Mouse (Mus musculus): ENCODE measurements around the gene Acadm. TPM values are rescaled to one million over a fixed set of nuclear protein-coding genes. Genes with fewer than 3 reads are reported as not detected.

Gene Acadm
- 46.8 and 52.7 TPM in 2 replicates for polyA plus RNA-seq (2014; fragmentation: Nextera tagmentation; extraction: Ambion mirVana)

DNA sequence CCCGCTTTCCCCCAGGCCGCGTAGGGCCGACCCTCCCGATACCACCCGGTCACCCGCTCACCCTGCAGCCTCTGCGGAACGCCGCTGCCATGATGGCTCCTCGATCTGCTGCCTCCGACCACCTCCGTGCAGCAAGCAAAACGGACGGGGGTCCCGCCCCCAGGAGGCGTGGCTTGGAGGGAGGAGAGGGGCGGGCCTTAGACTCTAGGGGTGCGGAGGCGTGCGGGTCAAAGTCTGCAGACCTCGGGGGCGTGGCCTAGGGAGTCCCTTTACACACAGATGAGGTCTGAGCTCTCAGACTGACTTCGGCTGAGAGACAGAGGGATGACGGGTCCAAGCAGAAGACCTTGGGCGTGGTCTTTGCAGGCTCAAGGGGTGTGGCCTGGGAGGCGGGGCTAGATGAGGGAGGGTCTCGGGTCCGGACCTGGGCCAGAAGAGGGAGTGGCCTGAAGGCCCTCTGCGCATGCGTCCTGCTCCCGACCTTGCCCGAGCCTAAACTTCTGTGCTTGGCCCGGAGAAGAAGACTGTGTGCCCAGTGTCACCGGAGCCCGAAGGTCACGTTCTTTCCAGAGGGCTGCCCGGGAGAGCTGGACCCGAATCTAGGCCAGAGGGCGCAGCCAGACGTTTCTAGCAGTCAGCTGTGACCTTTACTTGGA lies at the start of gene Acadm:
Gene Acadm, minus strand, starts transcription at position 298 of the 656 bp plus-strand sequence.
- Histone ChIP-seq H3K27me3 (ENCODE audit: control insufficient read depth, insufficient read depth, low read length) (no peaks in the 10 kb centered on the region), H3K9ac (replicated peaks; ENCODE audit: low read length) (peak within 1 kb of the TSS; percentile 76), H3K4me3 (replicated peaks; ENCODE audit: low read depth, low read length) (peak within 1 kb of the TSS; percentile 65), H3K36me3 (ENCODE audit: control insufficient read depth, insufficient read depth, low read length) (no peaks in the 10 kb centered on the region), H3K9me3 (ENCODE audit: control insufficient read depth, low read length) (no peaks in the 10 kb centered on the region), H3K4me1 (ENCODE audit: control insufficient read depth, insufficient read depth, low read length) (0 out of 2 replicates have a peak, but pooled peaks cover 18% of the 10 kb centered on the region), H3K4me2 (ENCODE audit: low read length) (peak within 1 kb of the TSS; percentile 80), H3K27ac (replicated peaks; ENCODE audit: low read depth, low read length) (peak within 1 kb of the TSS; percentile 72)
- under 1% methylated on average over 41 of the region's 41 CpGs for WGBS
- peak; percentile 97 for DNase-seq
- peak; percentile 95 for ATAC-seq (ENCODE audit: low FRiP score, low TSS enrichment)

DNA sequence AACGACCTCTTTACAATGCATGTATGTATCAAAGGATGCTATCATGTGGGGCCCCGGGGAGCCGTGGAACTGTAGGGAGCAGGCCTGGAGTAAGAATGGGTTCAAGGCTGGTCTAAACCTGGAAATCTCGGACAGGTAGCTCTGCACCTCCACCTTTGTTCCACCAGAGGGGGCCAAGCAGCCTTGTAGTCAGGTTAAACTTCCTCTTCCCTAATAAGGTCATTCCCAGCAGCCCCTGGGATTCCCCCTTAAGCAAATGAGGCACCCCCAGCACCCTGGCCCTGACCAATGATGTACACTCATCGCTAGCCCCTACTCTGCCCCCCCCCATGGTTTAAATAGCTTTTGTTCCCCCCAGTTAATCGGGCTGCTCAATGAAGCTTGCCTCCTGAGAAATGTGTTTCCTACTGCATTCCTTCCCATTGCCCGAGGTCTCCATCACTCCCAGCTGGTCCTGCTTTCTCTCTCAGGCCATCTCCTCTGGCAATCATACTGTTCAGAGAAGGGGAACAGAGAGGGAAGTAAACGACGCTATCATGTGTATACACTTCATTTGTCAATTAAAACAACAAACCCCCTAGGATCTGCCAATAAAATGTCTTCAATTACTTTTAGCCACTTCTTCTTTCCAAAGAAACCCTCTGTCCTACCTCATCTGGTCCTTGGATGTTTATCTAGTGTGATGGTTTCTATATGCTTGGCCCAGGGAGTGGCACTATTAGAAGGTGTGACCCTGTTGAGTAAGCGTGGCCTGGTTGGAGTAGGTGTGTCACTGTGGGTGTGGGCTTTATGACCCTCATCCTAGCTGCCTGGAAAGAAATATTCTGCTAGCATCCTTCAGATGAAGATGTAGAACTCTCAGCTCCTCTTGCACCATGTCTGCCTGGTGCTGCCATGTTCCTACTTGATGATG lies 40.3 kb upstream of the Acadm start:
- 53% methylated on average over 10 of the region's 10 CpGs for WGBS

DNA sequence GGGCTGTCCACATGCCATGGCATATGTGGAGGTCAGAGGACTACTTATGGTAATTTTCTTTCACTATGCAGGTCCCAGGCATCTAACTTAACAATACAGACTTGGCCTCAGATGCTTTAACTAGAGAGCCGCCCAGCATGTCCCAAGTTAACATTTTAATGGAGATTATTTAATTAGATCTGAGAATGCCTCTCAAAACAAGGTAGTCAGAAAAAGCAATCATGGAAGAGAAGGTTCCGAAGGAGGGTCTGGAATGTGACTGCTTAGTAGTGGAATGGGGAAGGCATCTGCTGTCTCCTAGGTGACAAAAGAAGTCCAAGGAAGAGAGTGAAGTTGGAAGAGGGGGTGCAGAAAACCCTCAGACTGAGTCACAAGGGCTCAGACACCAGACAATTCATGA lies 36.2 kb upstream of the Acadm start:
- no peaks in the 10 kb centered on the region for H3K9me3 ChIP-seq (ENCODE audit: control insufficient read depth, low read length)
- H3K27me3 ChIP-seq (ENCODE audit: control insufficient read depth, insufficient read depth, low read length), result no peaks in the 10 kb centered on the region
- no peaks in the 10 kb centered on the region for H3K36me3 ChIP-seq (ENCODE audit: control insufficient read depth, insufficient read depth, low read length)
- no peak overlapping the region for H3K9ac ChIP-seq (replicated peaks; ENCODE audit: low read length)
- no peak for ATAC-seq (ENCODE audit: low FRiP score, low TSS enrichment)
- no peak for DNase-seq
- 37% methylated on average over 2 of the region's 2 CpGs for WGBS
- H3K4me1 ChIP-seq (ENCODE audit: control insufficient read depth, insufficient read depth, low read length), result no peaks in the 10 kb centered on the region; the same call in 1 of the 2 replicates
- no peak overlapping the region for H3K27ac ChIP-seq (replicated peaks; ENCODE audit: low read depth, low read length)
- no peak overlapping the region for H3K4me3 ChIP-seq (replicated peaks; ENCODE audit: low read depth, low read length)
- H3K4me2 ChIP-seq (ENCODE audit: low read length), result no peak overlapping the region

More for the DNA sequence above, 40.3 kb upstream of the Acadm start:
- no peaks in the 10 kb centered on the region for H3K36me3 ChIP-seq (ENCODE audit: control insufficient read depth, insufficient read depth, low read length)
- no peak overlapping the region for H3K9ac ChIP-seq (replicated peaks; ENCODE audit: low read length)
- DNase-seq (peak; percentile 77), ATAC-seq (ENCODE audit: low FRiP score, low TSS enrichment) (no peak)
- no peak overlapping the region for H3K4me2 ChIP-seq (ENCODE audit: low read length)
- no peaks in the 10 kb centered on the region for H3K9me3 ChIP-seq (ENCODE audit: control insufficient read depth, low read length)
- H3K4me3 ChIP-seq (replicated peaks; ENCODE audit: low read depth, low read length), result no peak overlapping the region
- H3K27me3 ChIP-seq (ENCODE audit: control insufficient read depth, insufficient read depth, low read length), result no peaks in the 10 kb centered on the region
- no peaks in the 10 kb centered on the region for H3K4me1 ChIP-seq (ENCODE audit: control insufficient read depth, insufficient read depth, low read length)
- H3K27ac ChIP-seq (replicated peaks; ENCODE audit: low read depth, low read length), result no peak overlapping the region

DNA sequence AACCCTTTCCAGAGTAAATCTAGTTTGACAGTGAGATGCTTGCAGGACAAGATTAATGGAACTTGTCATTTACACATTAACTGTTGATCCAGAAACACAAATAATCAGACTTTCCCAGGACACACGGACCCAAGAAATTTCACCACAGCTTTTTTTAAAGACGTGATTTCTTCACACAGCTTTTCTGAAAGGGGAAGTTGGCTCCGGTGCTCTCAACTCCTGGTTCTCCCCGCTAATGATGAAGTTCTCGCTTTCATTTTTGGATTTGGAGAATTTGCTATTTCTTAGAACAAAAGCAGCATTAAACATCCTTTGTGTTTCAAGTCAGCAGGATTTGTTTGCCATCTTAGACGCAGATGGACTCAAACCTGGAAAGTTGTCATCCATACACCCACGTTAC lies 31.4 kb upstream of the Acadm start:
- 70% methylated on average over 7 of the region's 7 CpGs for WGBS
- Histone ChIP-seq H3K9me3 (ENCODE audit: control insufficient read depth, low read length) (no peaks in the 10 kb centered on the region), H3K4me2 (ENCODE audit: low read length) (peak overlapping the region; percentile 86), H3K4me3 (replicated peaks; ENCODE audit: low read depth, low read length) (no peak overlapping the region), H3K9ac (replicated peaks; ENCODE audit: low read length) (no peak overlapping the region), H3K36me3 (ENCODE audit: control insufficient read depth, insufficient read depth, low read length) (no peaks in the 10 kb centered on the region), H3K4me1 (ENCODE audit: control insufficient read depth, insufficient read depth, low read length) (peaks cover 14% of the 10 kb centered on the region), H3K27me3 (ENCODE audit: control insufficient read depth, insufficient read depth, low read length) (no peaks in the 10 kb centered on the region), H3K27ac (replicated peaks; ENCODE audit: low read depth, low read length) (no peak overlapping the region)
- DNase-seq, result no peak
- no peak for ATAC-seq (ENCODE audit: low FRiP score, low TSS enrichment)

DNA sequence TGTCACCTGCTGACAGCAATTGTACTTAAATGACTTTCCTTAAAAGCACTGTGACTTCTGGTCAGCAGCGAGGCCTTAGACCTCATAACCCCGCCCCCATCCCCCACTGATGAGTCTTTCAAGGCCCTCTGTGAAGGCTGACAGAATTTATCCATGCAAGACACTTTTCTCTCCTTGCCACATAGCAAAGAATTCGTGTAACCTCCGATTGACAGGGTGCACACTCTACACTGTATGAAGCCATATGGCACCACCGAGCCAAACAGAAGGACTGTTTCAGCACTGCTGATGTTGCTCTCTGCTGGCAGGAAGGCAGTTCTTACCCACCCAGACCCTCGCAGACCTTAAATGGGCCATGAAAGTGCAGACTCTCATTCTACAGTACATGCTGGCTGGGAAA lies 30.6 kb upstream of the Acadm start:
- ATAC-seq (ENCODE audit: low FRiP score, low TSS enrichment), result no peak
- 5% methylated on average over 6 of the region's 6 CpGs for whole genome bisulfite sequencing
- Histone ChIP-seq H3K4me1 (ENCODE audit: control insufficient read depth, insufficient read depth, low read length) (peaks cover 14% of the 10 kb centered on the region), H3K36me3 (ENCODE audit: control insufficient read depth, insufficient read depth, low read length) (no peaks in the 10 kb centered on the region), H3K9me3 (ENCODE audit: control insufficient read depth, low read length) (no peaks in the 10 kb centered on the region), H3K9ac (replicated peaks; ENCODE audit: low read length) (no peak overlapping the region; the same call in 1 of the 2 replicates), H3K27ac (replicated peaks; ENCODE audit: low read depth, low read length) (no peak overlapping the region), H3K4me2 (ENCODE audit: low read length) (peak overlapping the region; percentile 86), H3K27me3 (ENCODE audit: control insufficient read depth, insufficient read depth, low read length) (no peaks in the 10 kb centered on the region), H3K4me3 (replicated peaks; ENCODE audit: low read depth, low read length) (peak overlapping the region; percentile 68)
- DNase-seq, result peak; percentile 20

DNA sequence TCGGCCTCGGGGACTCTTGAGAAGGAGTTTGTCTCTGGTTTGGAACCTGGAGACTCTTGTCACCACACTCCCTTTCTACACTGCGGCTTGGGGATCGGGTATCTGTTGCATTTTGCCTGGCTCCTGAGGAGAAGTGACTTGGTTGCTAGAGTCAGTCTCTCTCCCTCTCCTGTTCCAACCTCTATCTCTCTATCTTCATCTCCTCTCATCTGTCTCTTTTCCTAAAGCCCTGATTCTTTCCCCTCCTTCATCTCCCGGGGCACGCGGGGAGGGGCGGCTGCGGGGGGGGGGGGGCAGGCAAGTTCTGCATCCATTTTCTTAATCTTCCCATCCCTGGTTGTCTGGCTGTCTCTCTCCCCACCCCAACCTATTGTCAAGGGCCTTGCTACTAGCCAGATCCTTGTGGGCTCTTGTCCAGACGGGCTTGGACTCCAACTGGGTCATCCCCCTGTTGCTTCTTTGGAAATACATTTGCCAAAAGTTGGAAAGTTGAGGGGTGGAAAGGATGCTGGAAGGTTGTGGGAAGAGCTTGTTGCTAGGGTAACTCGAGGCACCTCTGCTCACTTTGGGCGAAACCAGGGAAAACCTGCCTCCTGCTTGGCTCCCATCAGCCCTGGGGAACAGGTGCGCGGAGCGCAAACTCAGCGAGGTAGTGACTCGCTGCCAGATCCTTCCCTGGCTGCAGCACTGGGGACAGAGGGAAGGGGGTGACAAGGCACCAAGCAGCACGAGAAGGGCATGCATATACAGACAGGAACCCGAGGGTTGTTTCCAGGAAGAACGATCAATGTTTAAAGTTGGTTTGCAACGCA lies 29.7 kb upstream of the Acadm start:
- Histone ChIP-seq H3K9ac (replicated peaks; ENCODE audit: low read length) (peak overlapping the region; percentile 80), H3K9me3 (ENCODE audit: control insufficient read depth, low read length) (no peaks in the 10 kb centered on the region), H3K4me2 (ENCODE audit: low read length) (peak overlapping the region; percentile 86), H3K36me3 (ENCODE audit: control insufficient read depth, insufficient read depth, low read length) (no peaks in the 10 kb centered on the region), H3K4me1 (ENCODE audit: control insufficient read depth, insufficient read depth, low read length) (peaks cover 14% of the 10 kb centered on the region), H3K27ac (replicated peaks; ENCODE audit: low read depth, low read length) (peak overlapping the region; percentile 77), H3K27me3 (ENCODE audit: control insufficient read depth, insufficient read depth, low read length) (no peaks in the 10 kb centered on the region), H3K4me3 (replicated peaks; ENCODE audit: low read depth, low read length) (peak overlapping the region; percentile 68)
- WGBS, result 3% methylated on average over 21 of the region's 21 CpGs
- ATAC-seq (ENCODE audit: low FRiP score, low TSS enrichment) (peak; percentile 9; the same call in 1 of the 2 replicates), DNase-seq (peak; percentile 26)

DNA sequence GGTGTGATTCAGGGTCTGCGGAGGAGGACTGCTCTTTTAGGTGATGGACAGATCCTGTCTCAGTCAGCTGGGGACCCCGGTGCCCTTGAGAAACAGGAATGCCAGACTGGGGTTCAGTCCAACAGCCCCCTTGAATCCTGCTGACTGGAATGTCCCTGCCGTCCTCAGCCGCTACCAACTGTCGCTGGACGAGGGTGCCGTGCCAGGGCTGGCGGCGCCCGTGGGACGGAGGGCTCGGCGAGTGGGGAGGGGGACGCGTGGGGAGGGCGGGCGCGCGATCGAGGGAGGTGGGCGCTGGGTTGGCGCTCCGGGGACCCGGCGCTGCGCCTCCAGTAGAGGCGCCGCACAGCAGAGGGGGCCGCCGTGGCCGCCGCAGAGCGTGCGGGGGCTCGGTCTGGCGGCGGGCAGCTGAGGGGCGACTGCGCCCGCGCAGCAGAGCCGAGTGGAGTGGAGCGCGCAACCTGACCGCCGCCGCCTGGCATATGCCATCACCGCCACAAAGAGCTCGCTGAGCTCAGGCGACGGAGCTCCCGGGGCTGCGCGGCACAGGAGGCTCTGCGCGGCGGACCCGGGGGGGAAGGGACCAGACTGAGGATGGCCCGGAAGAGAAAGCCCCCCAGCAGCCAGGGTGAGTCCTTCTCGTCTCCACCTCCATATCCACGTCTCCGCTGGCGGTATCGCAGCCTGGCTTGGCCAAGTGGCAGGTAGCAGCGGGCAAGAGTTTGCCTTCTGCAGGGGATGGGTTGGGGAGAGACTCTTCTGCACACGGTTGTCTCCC lies 28.9 kb upstream of the Acadm start, which contains the start of gene Slc44a5:
Gene Slc44a5, plus strand, starts transcription at position 266 of the 778 bp plus-strand sequence.
- Histone ChIP-seq H3K4me2 (ENCODE audit: low read length) (peak within 1 kb of the TSS; percentile 86), H3K9ac (replicated peaks; ENCODE audit: low read length) (peak within 1 kb of the TSS; percentile 80), H3K27ac (replicated peaks; ENCODE audit: low read depth, low read length) (peak within 1 kb of the TSS; percentile 77), H3K36me3 (ENCODE audit: control insufficient read depth, insufficient read depth, low read length) (no peaks in the 10 kb centered on the region), H3K9me3 (ENCODE audit: control insufficient read depth, low read length) (no peaks in the 10 kb centered on the region), H3K4me1 (ENCODE audit: control insufficient read depth, insufficient read depth, low read length) (peaks cover 14% of the 10 kb centered on the region), H3K27me3 (ENCODE audit: control insufficient read depth, insufficient read depth, low read length) (no peaks in the 10 kb centered on the region), H3K4me3 (replicated peaks; ENCODE audit: low read depth, low read length) (peak within 1 kb of the TSS; percentile 68)
- DNase-seq (peak; percentile 83), ATAC-seq (ENCODE audit: low FRiP score, low TSS enrichment) (peak; percentile 89)
- under 1% methylated on average over 66 of the region's 66 CpGs for WGBS
